16 mouse cellular contexts compared by ENCODE assay signal in the genomic region with DNA sequence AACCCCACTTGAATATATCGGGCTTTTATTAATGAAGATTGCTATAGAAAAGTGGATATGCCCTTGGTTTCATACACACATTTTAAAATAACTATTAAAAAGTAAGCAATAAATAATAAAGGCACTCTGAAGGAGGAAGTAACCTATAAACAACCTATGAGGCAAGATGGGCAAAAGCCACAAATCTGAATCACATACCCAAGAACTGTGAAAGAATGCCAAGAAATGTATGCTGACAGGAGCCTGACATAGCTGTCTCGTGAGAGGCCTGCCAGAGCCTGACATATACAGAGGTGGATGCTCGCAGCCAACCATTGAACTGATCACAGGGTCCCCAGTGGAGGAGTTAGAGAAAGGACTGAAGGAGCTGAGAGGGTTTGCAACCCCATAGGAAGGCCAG.
"Had no signal": no experiment of that assay in that cellular context is flagged by ENCODE, and none has a peak within 500 bp of the region (broad histone marks: within the 10 kb centered on the region; RNA-seq: fewer than 3 reads in every experiment).

No protein-coding gene starts in this region.

- ATAC-seq: hindbrain, embryonic 16.5 days; inflammation-experienced regulatory T-cells, adult 6 months; intestine, embryonic 15.5 days; intestine, postnatal 0 days had no signal

- DNase-seq: gastrocnemius, postnatal 14 days; gastrocnemius, postnatal 36 days; heart, adult 18-20 months; heart, postnatal 10 days; heart, postnatal 4 days; kidney, adult 18-20 months; kidney, adult 8-10 months; kidney, postnatal 10 days; kidney, postnatal 25 days; layer of hippocampus, adult 9-11 months; layer of hippocampus, postnatal 36 days; liver had no signal
